Mouse (Mus musculus): ENCODE data around the gene Tpx2. TPM values are rescaled to one million over a fixed set of nuclear protein-coding genes. Genes with fewer than 3 reads are reported as not detected.

Tpx2 gene
- polyA plus RNA-seq, 1 experiment, result 0.39 TPM

- DNase-seq, result peak; percentile 3
- WGBS, result 56% methylated on average over 3 of the region's 3 CpGs
- no peak for TF ChIP-seq CTCF (conservative IDR thresholded peaks at IDR 0.05; ENCODE audit: insufficient read depth, insufficient read length, low read depth, low read length)
- TF ChIP-seq POLR2A (IDR thresholded peaks at IDR 0.05; ENCODE audit: low read depth, low read length), result no peak
- H3K27ac ChIP-seq (ENCODE audit: insufficient read depth, low read depth, low read length), result peak overlapping the region; percentile 67
- H3K27me3 ChIP-seq (replicated peaks; ENCODE audit: control insufficient read depth, insufficient read depth, low read length), result no peaks in the 10 kb centered on the region
- peaks cover 35% of the 10 kb centered on the region for H3K4me1 ChIP-seq (ENCODE audit: control insufficient read depth, insufficient read depth, low read length)
- no peak overlapping the region; the same call in 1 of the 2 replicates for H3K4me3 ChIP-seq (ENCODE audit: insufficient read depth, low read depth, low read length)
- peaks cover 2% of the 10 kb centered on the region; the same call in 1 of the 2 replicates for H3K36me3 ChIP-seq (ENCODE audit: control insufficient read depth, insufficient read depth, low read length)
Measured at GRCm38 (mm10) chr2:152826481-152826880, 21.3 kb upstream of the Tpx2 start.

GRCm38 (mm10) chr2:152827321-152828010 lies 20.3 kb upstream of the Tpx2 start:
- Histone ChIP-seq H3K4me1 (ENCODE audit: control insufficient read depth, insufficient read depth, low read length) (peaks cover 29% of the 10 kb centered on the region), H3K36me3 (ENCODE audit: control insufficient read depth, insufficient read depth, low read length) (peaks cover 2% of the 10 kb centered on the region; the same call in 1 of the 2 replicates), H3K27ac (ENCODE audit: insufficient read depth, low read depth, low read length) (peak overlapping the region; percentile 100), H3K27me3 (replicated peaks; ENCODE audit: control insufficient read depth, insufficient read depth, low read length) (no peaks in the 10 kb centered on the region), H3K4me3 (ENCODE audit: insufficient read depth, low read depth, low read length) (peak overlapping the region; percentile 91)
- DNase-seq, result peak; percentile 35
- no peak for TF ChIP-seq POLR2A (IDR thresholded peaks at IDR 0.05; ENCODE audit: low read depth, low read length)
- no peak for TF ChIP-seq CTCF (conservative IDR thresholded peaks at IDR 0.05; ENCODE audit: insufficient read depth, insufficient read length, low read depth, low read length)
- WGBS, result 24% methylated on average over 8 of the region's 8 CpGs

GRCm38 (mm10) chr2:152828011-152828370 lies 19.8 kb upstream of the Tpx2 start:
- no peak for TF ChIP-seq POLR2A (IDR thresholded peaks at IDR 0.05; ENCODE audit: low read depth, low read length)
- TF ChIP-seq CTCF (conservative IDR thresholded peaks at IDR 0.05; ENCODE audit: insufficient read depth, insufficient read length, low read depth, low read length), result no peak
- peak; percentile 83 for DNase-seq
- Histone ChIP-seq H3K27me3 (replicated peaks; ENCODE audit: control insufficient read depth, insufficient read depth, low read length) (no peaks in the 10 kb centered on the region), H3K36me3 (ENCODE audit: control insufficient read depth, insufficient read depth, low read length) (peaks cover 2% of the 10 kb centered on the region; the same call in 1 of the 2 replicates), H3K27ac (ENCODE audit: insufficient read depth, low read depth, low read length) (peak overlapping the region; percentile 100), H3K4me3 (ENCODE audit: insufficient read depth, low read depth, low read length) (peak overlapping the region; percentile 91), H3K4me1 (ENCODE audit: control insufficient read depth, insufficient read depth, low read length) (peaks cover 26% of the 10 kb centered on the region)
- WGBS, result 13% methylated on average over 4 of the region's 4 CpGs

- Histone ChIP-seq H3K27ac (ENCODE audit: insufficient read depth, low read depth, low read length) (peak overlapping the region; percentile 100), H3K4me3 (ENCODE audit: insufficient read depth, low read depth, low read length) (peak overlapping the region; percentile 91), H3K4me1 (ENCODE audit: control insufficient read depth, insufficient read depth, low read length) (peaks cover 26% of the 10 kb centered on the region), H3K36me3 (ENCODE audit: control insufficient read depth, insufficient read depth, low read length) (peaks cover 2% of the 10 kb centered on the region; the same call in 1 of the 2 replicates), H3K27me3 (replicated peaks; ENCODE audit: control insufficient read depth, insufficient read depth, low read length) (no peaks in the 10 kb centered on the region)
- 8% methylated on average over 1 of the region's 1 CpGs for WGBS
- TF ChIP-seq CTCF (conservative IDR thresholded peaks at IDR 0.05; ENCODE audit: insufficient read depth, insufficient read length, low read depth, low read length), result no peak
- TF ChIP-seq POLR2A (IDR thresholded peaks at IDR 0.05; ENCODE audit: low read depth, low read length), result no peak
- peak; percentile 89 for DNase-seq
Measured at GRCm38 (mm10) chr2:152828532-152828931, 19.2 kb upstream of the Tpx2 start.

GRCm38 (mm10) chr2:152829367-152829881 lies 18.3 kb upstream of the Tpx2 start:
- Histone ChIP-seq H3K27me3 (replicated peaks; ENCODE audit: control insufficient read depth, insufficient read depth, low read length) (no peaks in the 10 kb centered on the region), H3K27ac (ENCODE audit: insufficient read depth, low read depth, low read length) (peak overlapping the region; percentile 100), H3K4me1 (ENCODE audit: control insufficient read depth, insufficient read depth, low read length) (peaks cover 24% of the 10 kb centered on the region), H3K36me3 (ENCODE audit: control insufficient read depth, insufficient read depth, low read length) (peaks cover 2% of the 10 kb centered on the region; the same call in 1 of the 2 replicates), H3K4me3 (ENCODE audit: insufficient read depth, low read depth, low read length) (peak overlapping the region; percentile 91)
- peak; percentile 64 for DNase-seq
- WGBS, result 13% methylated on average over 23 of the region's 23 CpGs
- TF ChIP-seq CTCF (conservative IDR thresholded peaks at IDR 0.05; ENCODE audit: insufficient read depth, insufficient read length, low read depth, low read length), result no peak
- no peak for TF ChIP-seq POLR2A (IDR thresholded peaks at IDR 0.05; ENCODE audit: low read depth, low read length)

- Histone ChIP-seq H3K4me1 (ENCODE audit: control insufficient read depth, insufficient read depth, low read length) (peaks cover 19% of the 10 kb centered on the region), H3K36me3 (ENCODE audit: control insufficient read depth, insufficient read depth, low read length) (peaks cover 2% of the 10 kb centered on the region; the same call in 1 of the 2 replicates), H3K27me3 (replicated peaks; ENCODE audit: control insufficient read depth, insufficient read depth, low read length) (no peaks in the 10 kb centered on the region), H3K27ac (ENCODE audit: insufficient read depth, low read depth, low read length) (peak overlapping the region; percentile 100), H3K4me3 (ENCODE audit: insufficient read depth, low read depth, low read length) (peak overlapping the region; percentile 91)
- WGBS, result 1% methylated on average over 31 of the region's 31 CpGs
- TF ChIP-seq POLR2A (IDR thresholded peaks at IDR 0.05; ENCODE audit: low read depth, low read length) (peak; percentile 68), CTCF (conservative IDR thresholded peaks at IDR 0.05; ENCODE audit: insufficient read depth, insufficient read length, low read depth, low read length) (peak; percentile 63)
- DNase-seq, result peak; percentile 97
Measured at GRCm38 (mm10) chr2:152830021-152830921, 17.5 kb upstream of the Tpx2 start.

All from kidney, adult 2 months (tissue).